Mouse (Mus musculus): Measurements from ENCODE around the gene Akap6. TPM values are rescaled to one million over a fixed set of nuclear protein-coding genes. Genes with fewer than 3 reads are reported as not detected.
A peak's percentile ranks its signal among the peaks of the same experiment; 100 is the strongest.

Gene Akap6
- total and polyA plus RNA-seq, 2 experiments from 2014 or later, result 18.2 to 69.3 TPM

DNA sequence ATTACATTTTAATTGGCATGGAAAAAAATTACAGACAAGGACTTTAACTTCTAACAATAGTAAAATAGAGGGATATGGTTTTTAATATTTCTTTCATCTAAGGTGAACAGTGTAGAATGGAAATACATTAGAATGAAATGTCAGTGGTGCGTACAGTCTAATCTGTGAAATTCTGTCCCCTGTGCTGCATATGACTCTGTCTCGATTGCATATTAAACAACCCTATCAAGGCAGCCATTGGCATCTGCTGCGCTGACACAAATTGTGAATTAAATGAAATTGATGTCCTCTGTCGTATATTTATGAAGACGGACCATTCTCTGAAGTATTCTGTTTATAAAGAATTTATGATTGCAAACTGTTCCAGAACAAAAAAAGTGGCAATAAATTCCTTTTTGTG, 371.7 kb downstream of the Akap6 start:
- no peaks in the 10 kb centered on the region for H3K4me1 ChIP-seq (ENCODE audit: insufficient read depth, low read length)
- no peaks in the 10 kb centered on the region for H3K9me3 ChIP-seq (ENCODE audit: low read length)
- H3K4me2 ChIP-seq (ENCODE audit: low read depth, low read length, poor library complexity, severe bottlenecking), result no peak overlapping the region
- DNase-seq (ENCODE audit: low spot score) (no peak), ATAC-seq (ENCODE audit: low FRiP score) (no peak)
- H3K27me3 ChIP-seq (ENCODE audit: insufficient read depth, low read length), result no peaks in the 10 kb centered on the region
- WGBS, result 54% methylated on average over 5 of the region's 5 CpGs
- no peaks in the 10 kb centered on the region for H3K36me3 ChIP-seq (ENCODE audit: insufficient read depth, low read length)
- no peak overlapping the region for H3K9ac ChIP-seq (replicated peaks; ENCODE audit: low read length, poor library complexity, severe bottlenecking)
- H3K4me3 ChIP-seq (ENCODE audit: low read depth, low read length), result no peak overlapping the region
- TF ChIP-seq CTCF (IDR thresholded peaks at IDR 0.05), result no peak
- H3K27ac ChIP-seq (ENCODE audit: low read depth, low read length), result no peak overlapping the region

DNA sequence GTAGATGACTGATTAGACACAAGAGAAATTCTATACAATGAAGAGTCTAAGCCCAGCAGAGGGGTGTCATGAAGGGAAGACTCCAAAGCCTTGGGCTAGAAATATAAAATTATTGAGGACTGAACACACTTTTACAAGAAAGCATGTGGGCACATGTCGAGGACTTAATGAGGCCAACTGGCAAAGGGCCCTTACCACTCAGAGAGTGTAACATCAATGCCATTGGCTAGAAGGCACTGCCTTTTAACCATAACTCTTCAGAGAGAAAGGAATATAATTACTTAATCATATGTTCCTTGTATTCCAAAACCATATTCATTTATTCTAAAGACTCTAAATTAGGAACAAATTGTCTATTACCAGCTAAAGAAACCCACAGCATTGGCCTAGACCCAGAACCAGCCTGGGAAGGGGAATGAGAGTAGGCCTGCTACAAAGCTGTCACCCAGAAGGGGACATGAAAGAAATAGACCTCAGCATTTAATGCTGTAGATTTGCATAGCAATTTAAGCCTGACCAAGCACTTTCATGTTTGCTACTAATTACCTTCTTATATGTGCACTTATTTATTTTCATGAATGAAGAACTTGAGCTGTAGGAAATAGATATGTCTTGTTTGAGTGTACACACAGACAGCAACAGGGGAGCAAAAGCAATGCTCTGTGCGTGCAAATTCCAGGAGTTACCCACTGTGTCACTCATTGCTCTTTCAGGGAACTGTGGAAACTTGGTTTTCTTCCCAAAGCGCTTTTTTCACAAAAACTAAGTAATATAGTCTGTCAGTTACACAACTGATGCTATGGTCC, 377.6 kb downstream of the Akap6 start:
- DNase-seq (ENCODE audit: low spot score) (no peak), ATAC-seq (ENCODE audit: low FRiP score) (no peak)
- WGBS, result 86% methylated on average over 3 of the region's 3 CpGs
- H3K27me3 ChIP-seq (ENCODE audit: insufficient read depth, low read length), result no peaks in the 10 kb centered on the region
- H3K9ac ChIP-seq (replicated peaks; ENCODE audit: low read length, poor library complexity, severe bottlenecking), result no peak overlapping the region
- no peak for TF ChIP-seq CTCF (IDR thresholded peaks at IDR 0.05)
- no peak overlapping the region for H3K4me2 ChIP-seq (ENCODE audit: low read depth, low read length, poor library complexity, severe bottlenecking)
- H3K4me1 ChIP-seq (ENCODE audit: insufficient read depth, low read length), result no peaks in the 10 kb centered on the region
- no peak overlapping the region for H3K4me3 ChIP-seq (ENCODE audit: low read depth, low read length)
- no peaks in the 10 kb centered on the region for H3K36me3 ChIP-seq (ENCODE audit: insufficient read depth, low read length)
- H3K27ac ChIP-seq (ENCODE audit: low read depth, low read length), result no peak overlapping the region
- no peaks in the 10 kb centered on the region for H3K9me3 ChIP-seq (ENCODE audit: low read length)

DNA sequence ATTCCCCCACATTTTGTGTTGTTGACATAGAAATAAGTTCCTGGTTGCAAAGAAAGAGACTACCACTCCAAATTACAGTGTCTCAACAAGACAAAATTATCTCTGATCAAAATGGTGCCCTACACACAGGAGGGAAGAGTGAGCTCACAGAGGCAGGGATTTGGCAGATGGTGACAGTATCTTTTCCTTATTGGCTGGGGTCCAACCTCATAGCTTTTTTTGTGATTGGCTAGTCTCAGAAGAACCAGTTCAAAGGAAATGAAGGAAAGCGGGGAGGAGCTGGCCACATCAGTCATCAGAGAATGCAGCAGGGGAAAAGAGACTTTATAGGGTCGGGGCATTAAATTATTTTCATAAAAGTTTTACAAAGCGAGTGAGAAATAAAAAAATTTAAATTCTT, 386.6 kb downstream of the Akap6 start:
- DNase-seq (ENCODE audit: low spot score) (peak; percentile 42), ATAC-seq (ENCODE audit: low FRiP score) (no peak)
- no peak for TF ChIP-seq CTCF (IDR thresholded peaks at IDR 0.05)
- 76% methylated on average over 3 of the region's 3 CpGs for WGBS
- H3K4me3 ChIP-seq (ENCODE audit: low read depth, low read length), result no peak overlapping the region
- H3K27ac ChIP-seq (ENCODE audit: low read depth, low read length), result no peak overlapping the region
- no peak overlapping the region for H3K4me2 ChIP-seq (ENCODE audit: low read depth, low read length, poor library complexity, severe bottlenecking)
- H3K9ac ChIP-seq (replicated peaks; ENCODE audit: low read length, poor library complexity, severe bottlenecking), result no peak overlapping the region
- no peaks in the 10 kb centered on the region for H3K36me3 ChIP-seq (ENCODE audit: insufficient read depth, low read length)
- H3K27me3 ChIP-seq (ENCODE audit: insufficient read depth, low read length), result no peaks in the 10 kb centered on the region
- no peaks in the 10 kb centered on the region for H3K9me3 ChIP-seq (ENCODE audit: low read length)
- H3K4me1 ChIP-seq (ENCODE audit: insufficient read depth, low read length), result no peaks in the 10 kb centered on the region

DNA sequence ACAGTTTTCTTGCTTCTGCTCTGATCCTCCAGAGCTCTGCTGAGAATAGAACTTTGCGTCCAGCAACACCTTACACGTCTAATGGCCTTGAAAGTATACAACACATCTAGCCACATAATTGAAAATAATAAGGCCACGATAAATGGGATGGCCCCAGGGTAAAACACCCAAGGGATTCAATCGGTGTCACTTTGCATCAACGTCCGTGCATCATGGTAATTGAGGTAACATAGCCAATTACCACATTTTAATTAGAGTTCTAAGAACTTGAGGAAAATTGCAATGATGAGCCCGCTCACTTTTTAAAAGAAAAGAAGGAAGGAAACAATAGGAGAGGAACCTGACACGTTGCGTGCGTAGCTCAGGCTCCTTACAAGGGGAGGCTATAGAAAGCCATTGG, 413.1 kb downstream of the Akap6 start:
- TF ChIP-seq CTCF (IDR thresholded peaks at IDR 0.05), result no peak
- H3K9ac ChIP-seq (replicated peaks; ENCODE audit: low read length, poor library complexity, severe bottlenecking), result no peak overlapping the region
- no peaks in the 10 kb centered on the region for H3K27me3 ChIP-seq (ENCODE audit: insufficient read depth, low read length)
- DNase-seq (ENCODE audit: low spot score) (no peak), ATAC-seq (ENCODE audit: low FRiP score) (no peak)
- no peak overlapping the region for H3K4me2 ChIP-seq (ENCODE audit: low read depth, low read length, poor library complexity, severe bottlenecking)
- H3K4me1 ChIP-seq (ENCODE audit: insufficient read depth, low read length), result no peaks in the 10 kb centered on the region
- WGBS, result 64% methylated on average over 10 of the region's 10 CpGs
- H3K27ac ChIP-seq (ENCODE audit: low read depth, low read length), result no peak overlapping the region
- no peaks in the 10 kb centered on the region for H3K36me3 ChIP-seq (ENCODE audit: insufficient read depth, low read length)
- no peaks in the 10 kb centered on the region for H3K9me3 ChIP-seq (ENCODE audit: low read length)
- H3K4me3 ChIP-seq (ENCODE audit: low read depth, low read length), result no peak overlapping the region

DNA sequence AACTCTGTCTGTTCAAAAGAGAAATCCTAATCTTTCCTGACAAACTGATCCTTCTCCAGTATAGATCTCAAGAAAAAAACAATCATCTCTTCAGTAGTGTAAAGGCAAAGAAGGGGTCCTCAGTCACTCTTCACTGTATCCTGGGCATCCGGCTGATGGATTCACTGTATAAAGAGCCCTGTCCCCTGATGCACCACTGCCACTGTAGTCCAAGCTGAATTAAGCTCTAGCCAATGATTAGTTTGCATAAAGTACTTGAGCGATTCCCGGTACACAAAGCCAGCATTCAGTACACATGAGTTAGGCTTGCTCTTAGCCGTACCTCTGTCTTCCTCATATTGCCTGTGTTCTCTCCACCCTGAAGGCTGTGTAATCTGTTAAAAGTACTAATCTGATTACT, 420.2 kb downstream of the Akap6 start:
- DNase-seq (ENCODE audit: low spot score) (no peak), ATAC-seq (ENCODE audit: low FRiP score) (no peak)
- H3K27ac ChIP-seq (ENCODE audit: low read depth, low read length), result no peak overlapping the region
- no peak for TF ChIP-seq CTCF (IDR thresholded peaks at IDR 0.05)
- WGBS, result 28% methylated on average over 4 of the region's 4 CpGs
- no peak overlapping the region for H3K4me3 ChIP-seq (ENCODE audit: low read depth, low read length)
- no peaks in the 10 kb centered on the region for H3K36me3 ChIP-seq (ENCODE audit: insufficient read depth, low read length)
- H3K4me1 ChIP-seq (ENCODE audit: insufficient read depth, low read length), result no peaks in the 10 kb centered on the region
- no peaks in the 10 kb centered on the region for H3K9me3 ChIP-seq (ENCODE audit: low read length)
- H3K27me3 ChIP-seq (ENCODE audit: insufficient read depth, low read length), result no peaks in the 10 kb centered on the region
- H3K9ac ChIP-seq (replicated peaks; ENCODE audit: low read length, poor library complexity, severe bottlenecking), result no peak overlapping the region
- H3K4me2 ChIP-seq (ENCODE audit: low read depth, low read length, poor library complexity, severe bottlenecking), result no peak overlapping the region

DNA sequence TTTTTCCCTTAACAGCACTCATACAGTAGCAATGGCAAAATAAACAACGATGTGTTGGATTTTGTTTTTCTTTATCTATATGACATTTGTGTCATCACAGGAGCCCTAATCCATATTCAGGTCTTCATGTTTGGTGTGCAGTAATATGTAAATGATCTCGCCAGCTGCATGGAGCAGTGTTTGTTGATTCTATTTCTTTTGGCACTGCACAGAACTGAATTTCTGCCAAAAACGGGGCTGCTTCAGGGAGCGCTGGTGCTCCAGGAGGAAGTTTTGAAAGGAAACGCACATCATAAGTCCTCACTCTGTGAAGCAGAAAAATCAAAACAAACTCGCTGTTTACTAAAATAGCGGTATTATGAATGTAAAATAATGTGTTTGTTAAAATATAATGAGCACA, 424.9 kb downstream of the Akap6 start:
- Histone ChIP-seq H3K9me3 (ENCODE audit: low read length) (no peaks in the 10 kb centered on the region), H3K36me3 (ENCODE audit: insufficient read depth, low read length) (no peaks in the 10 kb centered on the region), H3K4me1 (ENCODE audit: insufficient read depth, low read length) (no peaks in the 10 kb centered on the region), H3K9ac (replicated peaks; ENCODE audit: low read length, poor library complexity, severe bottlenecking) (no peak overlapping the region), H3K27ac (ENCODE audit: low read depth, low read length) (peak overlapping the region; percentile 8; the same call in 1 of the 2 replicates), H3K27me3 (ENCODE audit: insufficient read depth, low read length) (no peaks in the 10 kb centered on the region), H3K4me3 (ENCODE audit: low read depth, low read length) (no peak overlapping the region), H3K4me2 (ENCODE audit: low read depth, low read length, poor library complexity, severe bottlenecking) (peak overlapping the region; percentile 7; the same call in 1 of the 2 replicates)
- 28% methylated on average over 7 of the region's 7 CpGs for WGBS
- ATAC-seq (ENCODE audit: low FRiP score), result no peak
- TF ChIP-seq CTCF (IDR thresholded peaks at IDR 0.05), result no peak
- peak; percentile 87 for DNase-seq (ENCODE audit: low spot score)

Data from midbrain, postnatal 0 days (tissue).